11 mouse cellular contexts compared by ENCODE assay signal in the genomic region with DNA sequence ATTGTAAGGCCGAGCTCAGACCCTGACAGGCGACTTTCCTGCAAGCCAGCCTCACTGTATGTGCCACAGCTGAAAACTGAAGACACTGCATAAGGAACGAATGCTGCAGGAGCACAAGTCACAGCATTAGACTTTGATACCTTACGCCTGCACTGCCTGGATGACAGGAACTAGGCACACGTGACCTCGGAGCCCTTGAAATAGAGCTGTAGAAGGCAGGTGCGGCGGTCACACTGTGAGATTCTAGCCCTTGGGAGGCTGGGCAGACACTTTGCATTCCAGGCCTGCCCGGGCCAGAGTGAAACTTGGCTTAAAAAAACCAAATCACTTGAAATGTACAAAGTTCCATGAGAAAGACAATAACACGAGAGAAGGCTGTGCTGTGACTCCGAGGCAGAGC. TPM values are rescaled to one million over a fixed set of nuclear protein-coding genes. Genes with fewer than 3 reads are reported as not detected.
DNase-seq lines count a peak whose midpoint lies in the region; ATAC-seq and TF ChIP-seq lines count a peak whose summit lies in the region.
"Had no signal": no experiment of that assay in that cellular context is flagged by ENCODE, and none has a peak within 500 bp of the region (broad histone marks: within the 10 kb centered on the region; RNA-seq: fewer than 3 reads in every experiment).

No protein-coding gene starts in this region.

- no peak overlapping the region for H3K9ac ChIP-seq in liver, postnatal 0 days (replicated peaks)
- no peak overlapping the region for H3K9ac ChIP-seq in liver, embryonic 12.5 days
- peak overlapping the region; percentile 40; the same call in 1 of the 2 replicates for H3K9ac ChIP-seq in heart, embryonic 13.5 days
- H3K9ac ChIP-seq in midbrain, postnatal 0 days (replicated peaks; ENCODE audit: low read length, poor library complexity, severe bottlenecking) = no peak overlapping the region
- H3K9ac ChIP-seq: embryonic facial prominence, embryonic 15.5 days; hindbrain, embryonic 14.5 days; liver, embryonic 15.5 days had no signal

- TF ChIP-seq EP300 in liver, postnatal 0 days (IDR thresholded peaks at IDR 0.05; ENCODE audit: low read depth) = no peak

- H3K4me3 ChIP-seq in liver, postnatal 0 days (ENCODE audit: low read depth, low read length) = no peak overlapping the region
- no peak overlapping the region for H3K4me3 ChIP-seq in liver, embryonic 12.5 days
- H3K4me3 ChIP-seq in heart, embryonic 13.5 days = no peak overlapping the region
- no peak overlapping the region for H3K4me3 ChIP-seq in midbrain, postnatal 0 days (ENCODE audit: low read depth, low read length)
- H3K4me3 ChIP-seq: embryonic facial prominence, embryonic 15.5 days; liver, embryonic 15.5 days had no signal

- H3K36me3 ChIP-seq in liver, postnatal 0 days (replicated peaks; ENCODE audit: insufficient read depth, low read length) = peaks cover 18% of the 10 kb centered on the region
- H3K36me3 ChIP-seq in liver, embryonic 12.5 days = peaks cover 34% of the 10 kb centered on the region
- H3K36me3 ChIP-seq in heart, embryonic 13.5 days = peaks cover 39% of the 10 kb centered on the region
- peaks cover 12% of the 10 kb centered on the region for H3K36me3 ChIP-seq in midbrain, postnatal 0 days (ENCODE audit: insufficient read depth, low read length)

- 66% methylated on average over 11 of the region's 11 CpGs for WGBS in liver, postnatal 0 days (ENCODE audit: insufficient replicate concordance)
- 80% methylated on average over 11 of the region's 11 CpGs for WGBS in liver, embryonic 12.5 days (ENCODE audit: insufficient replicate concordance)
- 58% methylated on average over 11 of the region's 11 CpGs for WGBS in heart, embryonic 13.5 days
- WGBS in midbrain, postnatal 0 days = 81% methylated on average over 11 of the region's 11 CpGs

- no peak for TF ChIP-seq CTCF in liver, postnatal 0 days (IDR thresholded peaks at IDR 0.05; ENCODE audit: low read depth)
- no peak for TF ChIP-seq CTCF in midbrain, postnatal 0 days (IDR thresholded peaks at IDR 0.05)

- ATAC-seq in liver, postnatal 0 days = peak; percentile 40; the same call in 1 of the 2 replicates
- ATAC-seq in liver, embryonic 12.5 days = no peak
- no peak for ATAC-seq in heart, embryonic 13.5 days (ENCODE audit: extremely low read depth, insufficient number of reproducible peaks, low FRiP score, low TSS enrichment)
- ATAC-seq in midbrain, postnatal 0 days (ENCODE audit: low FRiP score) = no peak

- no peak for DNase-seq in liver, postnatal 0 days
- peak; percentile 81 to 91 for DNase-seq in kidney, postnatal 25 days
- peak; percentile 34 for DNase-seq in thymus, postnatal 14 days
- no peak for DNase-seq in layer of hippocampus, adult 9-10 months (ENCODE audit: low spot score)
- no peak for DNase-seq in left cerebral cortex, postnatal 10 days (ENCODE audit: extremely low spot score in 1 of 2, low spot score in 2 of 2)
- no peak for DNase-seq in midbrain, postnatal 0 days (ENCODE audit: low spot score)

- H3K27me3 ChIP-seq in liver, postnatal 0 days (ENCODE audit: insufficient read depth, low read length) = no peaks in the 10 kb centered on the region
- no peaks in the 10 kb centered on the region for H3K27me3 ChIP-seq in liver, embryonic 12.5 days (replicated peaks)
- no peaks in the 10 kb centered on the region for H3K27me3 ChIP-seq in heart, embryonic 13.5 days (replicated peaks)
- H3K27me3 ChIP-seq in midbrain, postnatal 0 days (ENCODE audit: insufficient read depth, low read length) = no peaks in the 10 kb centered on the region
- H3K27me3 ChIP-seq: embryonic facial prominence, embryonic 15.5 days; liver, embryonic 15.5 days had no signal

- H3K4me2 ChIP-seq in liver, postnatal 0 days (ENCODE audit: low read depth, low read length) = 0 out of 2 replicates have a peak overlapping the region, but pooled peaks have one; percentile 13
- H3K4me2 ChIP-seq in liver, embryonic 12.5 days = no peak overlapping the region
- peak overlapping the region; percentile 38 for H3K4me2 ChIP-seq in heart, embryonic 13.5 days
- H3K4me2 ChIP-seq in midbrain, postnatal 0 days (ENCODE audit: low read depth, low read length, poor library complexity, severe bottlenecking) = no peak overlapping the region
- H3K4me2 ChIP-seq: embryonic facial prominence, embryonic 15.5 days; hindbrain, embryonic 14.5 days; liver, embryonic 15.5 days had no signal

- intact Hi-C loops in left cerebral cortex, postnatal 10 days (cut with DNase I) = no loop called here

- H3K9me3 ChIP-seq in liver, postnatal 0 days (ENCODE audit: low read length) = no peaks in the 10 kb centered on the region
- H3K9me3 ChIP-seq in liver, embryonic 12.5 days (replicated peaks) = no peaks in the 10 kb centered on the region
- no peaks in the 10 kb centered on the region for H3K9me3 ChIP-seq in heart, embryonic 13.5 days
- H3K9me3 ChIP-seq in midbrain, postnatal 0 days (ENCODE audit: low read length) = no peaks in the 10 kb centered on the region
- H3K9me3 ChIP-seq: embryonic facial prominence, embryonic 15.5 days; liver, embryonic 15.5 days had no signal

- H3K4me1 ChIP-seq in liver, postnatal 0 days (ENCODE audit: insufficient read depth) = peaks cover 7% of the 10 kb centered on the region; the same call in 1 of the 2 replicates
- peaks cover 17% of the 10 kb centered on the region; the same call in 1 of the 2 replicates for H3K4me1 ChIP-seq in liver, embryonic 12.5 days
- peaks cover 13% of the 10 kb centered on the region for H3K4me1 ChIP-seq in heart, embryonic 13.5 days
- H3K4me1 ChIP-seq in midbrain, postnatal 0 days (ENCODE audit: insufficient read depth, low read length) = no peaks in the 10 kb centered on the region

- H3K27ac ChIP-seq in liver, postnatal 0 days (ENCODE audit: low read depth) = no peak overlapping the region; the same call in 1 of the 2 replicates
- no peak overlapping the region for H3K27ac ChIP-seq in liver, embryonic 12.5 days
- H3K27ac ChIP-seq in heart, embryonic 13.5 days (replicated peaks) = peak overlapping the region; percentile 48
- H3K27ac ChIP-seq in midbrain, postnatal 0 days (ENCODE audit: low read depth, low read length) = no peak overlapping the region
- H3K27ac ChIP-seq: embryonic facial prominence, embryonic 15.5 days; hindbrain, embryonic 14.5 days; liver, embryonic 15.5 days had no signal

RNA-seq across cellular contexts. Expression of gene Stxbp3, which starts 9.8 kb away (rescaled TPM):
- polyA plus RNA-seq in liver, postnatal 0 days (2015; fragmentation: Nextera tagmentation; extraction: Ambion mirVana) = 18.1 and 19.3 TPM in 2 replicates
- 21.1 and 24.3 TPM in 2 replicates for polyA plus RNA-seq in liver, embryonic 12.5 days (2016; fragmentation: Nextera tagmentation; extraction: Ambion mirVana)
- 24.2 and 26.3 TPM in 2 replicates for polyA plus RNA-seq in heart, embryonic 13.5 days (2015; fragmentation: Nextera tagmentation; extraction: Ambion mirVana)
- total RNA-seq in left cerebral cortex, postnatal 10 days (2021) = 10 to 100 TPM; 14.1 to 15.2 TPM
- total RNA-seq in midbrain, postnatal 0 days (2014; rRNA removed) = 8.8 and 12.3 TPM in 2 replicates
- 10.7 and 11.7 TPM in 2 replicates for polyA plus RNA-seq in midbrain, postnatal 0 days (2015; fragmentation: Nextera tagmentation; extraction: Ambion mirVana)

RNA-seq across cellular contexts. Expression of gene Fndc7, which starts 59.3 kb away (rescaled TPM):
- 0.06 and 0.09 TPM in 2 replicates for polyA plus RNA-seq in liver, postnatal 0 days (2015; fragmentation: Nextera tagmentation; extraction: Ambion mirVana)
- 0.07 and 0.10 TPM in 2 replicates for polyA plus RNA-seq in liver, embryonic 12.5 days (2016; fragmentation: Nextera tagmentation; extraction: Ambion mirVana)
- polyA plus RNA-seq in heart, embryonic 13.5 days (2015; fragmentation: Nextera tagmentation; extraction: Ambion mirVana) = 0.13 and 0.25 TPM in 2 replicates
- total RNA-seq in left cerebral cortex, postnatal 10 days (2021) = not detected
- total RNA-seq in midbrain, postnatal 0 days (2014; rRNA removed) = not detected in 2 replicates
- 0.09 TPM in 1 of 2 replicates, not detected in the other for polyA plus RNA-seq in midbrain, postnatal 0 days (2015; fragmentation: Nextera tagmentation; extraction: Ambion mirVana)
- polyA plus RNA-seq: hindbrain, embryonic 14.5 days had no signal

Comparison
In these comparisons a context has a peak if more than half of its experiments do, and no peak if none do; other contexts are left out.
1. H3K4me2 ChIP-seq: peak in liver, postnatal 0 days (single experiment) and heart, embryonic 13.5 days (single experiment); none in liver, embryonic 12.5 days (single experiment) and midbrain, postnatal 0 days (single experiment).
2. DNase-seq: peak in kidney, postnatal 25 days (2 of 2) and thymus, postnatal 14 days (single experiment); none in liver, postnatal 0 days (single experiment), layer of hippocampus, adult 9-10 months (single experiment), left cerebral cortex, postnatal 10 days (0 of 2) and midbrain, postnatal 0 days (single experiment).